Mouse (Mus musculus) CH12.LX (cell line): Measurements from ENCODE around the gene Dzip3.

Experiments used
- CHD2 ChIP-seq: IDR thresholded peaks from 2 replicates; pipeline ENCODE4 v1.6.1; 2011; ENCODE audit warnings: low read length, improper control_type of control experiment
- CTCF ChIP-seq, 2 experiments: IDR thresholded peaks in 1 of 2; conservative IDR thresholded peaks in 1 of 2; 2 replicates each; pipeline ENCODE4 v1.5.1; 2011 to 2012; ENCODE audit warnings: low read depth in 2 of 2, low read length in 2 of 2, improper control_type of control experiment in 1 of 2, inconsistent platforms in 1 of 2, mild to moderate bottlenecking in 1 of 2, moderate library complexity in 1 of 2
- EP300 ChIP-seq: IDR thresholded peaks from 2 replicates; pipeline ENCODE4 v1.6.1; 2011; ENCODE audit warnings: low read length, improper control_type of control experiment
- GABPA ChIP-seq: IDR thresholded peaks from 2 replicates; pipeline ENCODE4 v1.6.1; 2012; ENCODE audit warnings: low read depth, low read length, improper control_type of control experiment, inconsistent platforms; ENCODE audit not compliant: insufficient replicate concordance
- MAFK ChIP-seq: IDR thresholded peaks from 2 replicates; pipeline ENCODE4 v1.6.1; 2011; ENCODE audit warnings: low read length, improper control_type of control experiment; ENCODE audit not compliant: insufficient replicate concordance
- MXI1 ChIP-seq: IDR thresholded peaks from 2 replicates; pipeline ENCODE4 v1.6.1; 2011; ENCODE audit warnings: mild to moderate bottlenecking, low read depth, low read length, improper control_type of control experiment
- NELFE ChIP-seq: IDR thresholded peaks from 2 replicates; pipeline ENCODE4 v1.6.1; 2011; ENCODE audit warnings: low read depth, low read length, improper control_type of control experiment
- POLR2A ChIP-seq: IDR thresholded peaks from 2 replicates; pipeline ENCODE4 v1.6.1; 2011; ENCODE audit warnings: low read depth, mild to moderate bottlenecking, improper control_type of control experiment, low read length
- USF1 ChIP-seq: IDR thresholded peaks from 2 replicates; pipeline ENCODE4 v1.6.1; 2014; ENCODE audit warnings: low read depth, mild to moderate bottlenecking, inconsistent platforms, low read length, improper control_type of control experiment

- TF ChIP-seq EP300 (no peak), CHD2 (no peak), POLR2A (no peak), CTCF (conservative IDR thresholded peaks at IDR 0.05 in 1 of 2, IDR thresholded peaks at IDR 0.05 in 1 of 2; ENCODE audit: low read depth in 2 of 2, low read length in 2 of 2) (no peak), GABPA (no peak), MXI1 (no peak), NELFE (no peak), MAFK (no peak), USF1 (no peak)
These were observed 10.2 kb upstream of the Dzip3 start for GRCm38 (mm10) chr16:49004151-49004550.
